Mouse (Mus musculus) hindbrain, embryonic 16.5 days (tissue): ENCODE data around the gene 4930404N11Rik. TPM values are rescaled to one million over a fixed set of nuclear protein-coding genes. Genes with fewer than 3 reads are reported as not detected.
A peak's percentile ranks its signal among the peaks of the same experiment; 100 is the strongest.

ENCODE experiments used
- ATAC-seq: fragments of 200-750 bp; cut with Nextera tagmentation; 2 replicates; pipeline ENCODE4 v1.8.0; 2017; ENCODE audit warnings: moderate TSS enrichment, moderate library complexity
- H3K27ac ChIP-seq: fragments of 300-500 bp; sonication (generic); 2 replicates; pipeline ENCODE4 v1.5.1; 2014; ENCODE audit warnings: low read depth, mild to moderate bottlenecking, control low read depth, low read length, moderate library complexity
- H3K27me3 ChIP-seq: fragments of 300-500 bp; sonication (generic); replicated peaks from 2 replicates; pipeline ENCODE4 v1.6.1; 2014; ENCODE audit warnings: low read length; ENCODE audit not compliant: control insufficient read depth, insufficient read depth
- H3K36me3 ChIP-seq: fragments of 300-500 bp; sonication (generic); 2 replicates; pipeline ENCODE4 v1.6.1; 2014; ENCODE audit warnings: mild to moderate bottlenecking, low read length, moderate library complexity, mixed read lengths; ENCODE audit not compliant: control insufficient read depth, insufficient read depth
- H3K4me1 ChIP-seq: fragments of 300-500 bp; sonication (generic); 2 replicates; pipeline ENCODE4 v1.6.1; 2014; ENCODE audit warnings: low read depth, low read length; ENCODE audit not compliant: control insufficient read depth, insufficient read depth
- H3K4me2 ChIP-seq: fragments of 300-500 bp; sonication (generic); 2 replicates; pipeline ENCODE4 v1.6.1; 2014; ENCODE audit warnings: mild to moderate bottlenecking, low read length, control low read depth, moderate library complexity
- H3K4me3 ChIP-seq: fragments of 300-500 bp; sonication (generic); 2 replicates; pipeline ENCODE4 v1.5.1; 2014; ENCODE audit warnings: mild to moderate bottlenecking, low read length, control low read depth, moderate library complexity
- H3K9ac ChIP-seq: fragments of 300-500 bp; sonication (generic); 2 replicates; pipeline ENCODE4 v1.6.1; 2014; ENCODE audit warnings: low read depth, mild to moderate bottlenecking, control low read depth, low read length, moderate library complexity
- H3K9me3 ChIP-seq: fragments of 300-500 bp; sonication (generic); 2 replicates; pipeline ENCODE4 v1.6.1; 2014; ENCODE audit warnings: mild to moderate bottlenecking, low read length, moderate library complexity; ENCODE audit not compliant: control insufficient read depth
- WGBS: fragments of 180-500 bp; shearing (Covaris S2); extraction: QIAGEN DNeasy Blood & Tissue Kit; methylation state at CpG from one replicate; pipeline ENCODE4 v1.1.7; 2014; 5-methylcytosine and 5-hydroxymethylcytosine counted together
- polyA plus RNA-seq: library from polyadenylated mRNA; unstranded; fragments of >200 nt; fragmentation: Nextera tagmentation; extraction: Ambion mirVana; gene quantifications from 2 replicates; pipeline ENCODE4 v1.2.1, GENCODE M21; 2015

Gene 4930404N11Rik
- polyA plus RNA-seq, 1 experiment from 2014 or later: 0.49 TPM

DNA sequence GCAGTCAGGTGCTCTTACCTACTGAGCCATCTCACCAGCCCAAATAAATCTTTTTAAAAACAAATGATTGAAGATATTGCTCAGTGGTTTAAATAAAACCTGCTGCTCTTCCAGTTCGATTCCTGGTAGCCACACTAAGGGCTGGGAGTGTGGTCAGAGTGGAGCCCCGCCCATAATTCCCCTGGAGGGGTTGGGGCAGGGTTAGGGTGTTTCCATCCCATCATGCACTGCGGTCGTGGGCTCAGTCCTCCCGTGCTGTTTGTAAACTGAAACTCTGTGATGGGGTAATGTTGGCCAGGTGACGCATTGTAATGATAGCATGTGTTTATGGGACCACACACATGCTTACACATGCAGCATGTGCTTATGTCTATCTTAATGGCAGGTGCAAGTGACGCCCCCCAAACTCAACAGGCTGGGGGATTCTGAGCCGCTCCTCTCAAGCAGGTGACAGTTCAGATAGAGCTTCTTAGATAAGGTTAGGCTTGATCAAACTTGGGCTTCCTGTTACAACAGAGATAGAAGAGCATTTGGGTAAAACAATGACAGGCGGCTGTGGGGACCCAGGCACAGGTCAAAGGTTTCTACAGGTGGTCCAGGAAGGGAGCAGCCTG, 13.8 kb downstream of the 4930404N11Rik start:
- no peak overlapping the region for H3K27ac ChIP-seq
- WGBS: 29% methylated on average over 9 of the region's 9 CpGs
- ATAC-seq: no peak
- H3K4me2 ChIP-seq: no peak overlapping the region
- no peak overlapping the region for H3K9ac ChIP-seq
- H3K4me1 ChIP-seq: peaks cover 17% of the 10 kb centered on the region
- H3K27me3 ChIP-seq: peaks cover 6% of the 10 kb centered on the region; the same call in 1 of the 2 replicates
- no peak overlapping the region for H3K4me3 ChIP-seq
- no peaks in the 10 kb centered on the region for H3K9me3 ChIP-seq
- H3K36me3 ChIP-seq: no peaks in the 10 kb centered on the region

DNA sequence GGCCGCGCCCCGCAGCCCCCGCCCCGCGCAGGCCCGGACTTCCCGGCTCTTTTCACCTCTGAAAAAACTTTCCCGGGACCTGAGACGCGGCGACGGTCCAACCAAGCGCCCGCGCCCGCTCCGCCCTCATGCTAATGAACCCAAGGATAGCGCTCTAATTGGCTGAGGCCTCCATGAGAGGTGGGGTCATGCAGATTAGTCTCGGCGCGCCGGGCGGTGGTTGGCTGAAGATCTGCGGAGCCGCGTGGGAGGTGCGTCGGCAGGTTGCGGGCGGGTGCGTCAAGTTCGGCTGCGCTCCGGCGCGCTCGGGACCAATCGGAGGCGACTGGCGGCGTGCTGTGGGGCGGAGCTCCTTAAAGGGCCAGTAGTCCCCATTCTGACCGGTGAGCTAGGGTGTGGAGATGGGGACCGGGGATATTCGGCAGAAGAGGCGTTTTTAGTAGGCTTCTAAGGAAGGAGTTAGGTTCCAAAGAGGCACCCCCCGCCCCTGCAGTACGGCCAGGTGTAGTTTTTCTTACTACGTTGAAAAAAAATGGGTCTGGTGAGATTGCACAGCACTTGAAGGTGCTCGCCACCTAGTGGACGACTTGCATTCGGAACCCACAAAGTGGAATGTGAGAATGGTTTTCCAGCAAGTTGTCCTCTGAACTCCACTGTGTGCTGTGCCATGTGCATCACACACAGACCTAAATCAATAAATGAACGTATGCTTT, 15.1 kb downstream of the 4930404N11Rik start, which contains the start of gene Hmg20b:
Gene Hmg20b, minus strand, starts transcription at position 130 of the 713 bp plus-strand sequence.
- no peaks in the 10 kb centered on the region for H3K36me3 ChIP-seq
- ATAC-seq: peak; percentile 97
- H3K4me3 ChIP-seq: peak within 1 kb of the TSS; percentile 69
- H3K27me3 ChIP-seq: peaks cover 6% of the 10 kb centered on the region; the same call in 1 of the 2 replicates
- H3K9me3 ChIP-seq: no peaks in the 10 kb centered on the region
- peaks cover 17% of the 10 kb centered on the region for H3K4me1 ChIP-seq
- under 1% methylated on average over 54 of the region's 54 CpGs for WGBS
- H3K4me2 ChIP-seq: peak within 1 kb of the TSS; percentile 90
- peak within 1 kb of the TSS; percentile 75 for H3K27ac ChIP-seq
- peak within 1 kb of the TSS; percentile 74 for H3K9ac ChIP-seq

DNA sequence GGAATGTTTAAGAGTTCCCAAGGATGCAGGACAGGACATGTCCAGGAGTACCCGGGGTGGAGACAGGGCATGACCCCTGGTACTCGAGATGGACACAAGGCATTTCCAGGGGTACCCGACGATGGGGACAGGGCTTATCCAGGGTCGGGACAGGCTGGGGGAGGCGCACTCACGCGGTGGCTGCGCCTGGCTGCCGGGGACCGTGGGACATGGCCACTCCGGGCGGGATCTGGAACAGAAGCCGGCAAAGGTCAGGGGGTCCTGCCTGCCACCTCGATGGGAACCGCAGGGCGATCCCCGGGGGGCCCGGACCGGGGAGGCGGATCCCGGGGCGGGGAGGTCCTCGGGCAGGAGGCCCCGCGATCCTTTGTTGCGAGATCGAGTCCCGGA, 15.7 kb downstream of the 4930404N11Rik start:
- no peaks in the 10 kb centered on the region for H3K9me3 ChIP-seq
- peak overlapping the region; percentile 56 for H3K27ac ChIP-seq
- H3K4me2 ChIP-seq: peak overlapping the region; percentile 90
- WGBS: under 1% methylated on average over 27 of the region's 29 CpGs
- no peak; the same call in 1 of the 2 replicates for ATAC-seq
- H3K27me3 ChIP-seq: peaks cover 9% of the 10 kb centered on the region; the same call in 1 of the 2 replicates
- no peaks in the 10 kb centered on the region for H3K36me3 ChIP-seq
- H3K4me3 ChIP-seq: peak overlapping the region; percentile 69
- H3K4me1 ChIP-seq: peaks cover 17% of the 10 kb centered on the region
- peak overlapping the region; percentile 74 for H3K9ac ChIP-seq

DNA sequence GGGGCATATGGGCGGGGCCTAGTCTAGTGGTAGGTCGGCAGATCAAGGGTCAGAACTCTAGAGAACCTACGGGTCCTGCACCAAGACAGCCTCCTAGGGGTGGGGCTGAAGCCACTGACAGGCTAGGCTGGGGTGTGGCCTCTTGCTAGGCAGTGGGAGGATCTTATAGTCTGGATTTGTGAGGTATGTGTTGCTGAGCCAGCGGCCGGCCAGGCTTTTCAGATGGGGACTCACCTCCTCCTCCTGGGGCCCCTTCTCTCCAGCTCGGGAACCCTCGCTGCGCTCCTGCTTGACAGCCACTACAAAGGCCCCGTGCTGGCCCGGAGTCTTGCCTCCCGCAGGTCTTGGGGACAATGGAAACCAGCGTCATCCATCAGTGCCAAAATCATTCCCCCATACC, 16.5 kb downstream of the 4930404N11Rik start:
- ATAC-seq: no peak
- H3K9me3 ChIP-seq: no peaks in the 10 kb centered on the region
- 3% methylated on average over 12 of the region's 12 CpGs for WGBS
- H3K27me3 ChIP-seq: peaks cover 16% of the 10 kb centered on the region
- no peak overlapping the region for H3K4me3 ChIP-seq
- H3K36me3 ChIP-seq: no peaks in the 10 kb centered on the region
- no peak overlapping the region for H3K9ac ChIP-seq
- H3K4me1 ChIP-seq: peaks cover 17% of the 10 kb centered on the region
- H3K27ac ChIP-seq: no peak overlapping the region
- H3K4me2 ChIP-seq: peak overlapping the region; percentile 90

DNA sequence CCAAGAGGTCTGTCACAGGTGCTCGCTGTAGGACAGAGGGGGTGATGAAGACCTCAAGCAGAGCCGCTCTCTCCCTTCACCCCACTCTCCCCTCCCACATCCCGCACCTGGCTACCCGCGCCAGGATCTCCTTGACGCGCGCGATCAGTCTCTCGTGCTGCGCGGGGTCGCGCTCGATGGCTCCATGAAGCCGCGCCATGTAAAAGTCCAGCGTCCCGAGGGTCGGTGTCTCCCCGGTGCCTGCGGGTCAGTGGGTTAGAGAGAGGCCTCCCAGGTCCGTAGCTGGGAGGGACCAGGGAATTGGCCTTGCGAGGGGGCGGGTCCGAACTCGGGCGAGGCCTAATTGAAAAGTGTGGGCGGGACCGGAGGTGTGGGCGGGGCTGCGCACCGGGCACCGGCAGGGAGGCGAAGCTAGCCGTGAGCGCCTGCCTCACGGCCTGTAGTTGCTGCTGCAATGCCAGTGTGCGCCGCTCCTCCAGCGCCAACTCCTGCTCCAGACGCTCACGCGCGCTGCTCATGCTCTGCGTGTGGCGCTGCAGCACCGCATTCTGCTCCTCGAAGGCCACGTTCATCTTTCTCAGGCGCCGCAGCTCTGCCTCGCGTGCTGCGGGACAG, 19.1 kb downstream of the 4930404N11Rik start:
- ATAC-seq: peak; percentile 21; the same call in 1 of the 2 replicates
- Histone ChIP-seq H3K4me2 (peak overlapping the region; percentile 69), H3K27ac (peak overlapping the region; percentile 13; the same call in 1 of the 2 replicates), H3K4me1 (peaks cover 24% of the 10 kb centered on the region), H3K9ac (peak overlapping the region; percentile 63), H3K36me3 (no peaks in the 10 kb centered on the region), H3K9me3 (no peaks in the 10 kb centered on the region), H3K27me3 (peaks cover 37% of the 10 kb centered on the region), H3K4me3 (peak overlapping the region; percentile 41)
- 11% methylated on average over 55 of the region's 55 CpGs for WGBS

DNA sequence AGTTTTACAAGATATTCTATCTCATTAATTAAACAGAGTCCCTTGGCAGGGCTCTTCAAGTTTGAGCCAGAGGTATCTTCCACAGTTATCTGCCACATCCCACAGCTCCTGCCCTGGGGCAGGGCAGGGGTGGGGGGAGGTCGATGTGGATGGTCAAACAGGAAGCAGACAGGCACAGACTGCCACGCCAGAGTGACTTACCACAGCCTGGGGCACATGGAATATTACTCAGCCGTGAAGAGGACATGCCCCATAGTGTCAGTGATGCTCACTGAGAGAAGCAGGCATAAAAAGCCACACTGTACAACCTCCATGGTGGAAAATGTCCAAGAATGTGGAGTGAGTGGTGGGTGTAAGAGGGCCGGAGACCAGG, 20.5 kb downstream of the 4930404N11Rik start:
- Histone ChIP-seq H3K4me1 (peaks cover 22% of the 10 kb centered on the region), H3K4me2 (no peak overlapping the region), H3K9ac (no peak overlapping the region), H3K4me3 (no peak overlapping the region), H3K27me3 (peaks cover 46% of the 10 kb centered on the region), H3K27ac (no peak overlapping the region), H3K9me3 (no peaks in the 10 kb centered on the region), H3K36me3 (no peaks in the 10 kb centered on the region)
- WGBS: 86% methylated on average over 4 of the region's 4 CpGs
- no peak for ATAC-seq

DNA sequence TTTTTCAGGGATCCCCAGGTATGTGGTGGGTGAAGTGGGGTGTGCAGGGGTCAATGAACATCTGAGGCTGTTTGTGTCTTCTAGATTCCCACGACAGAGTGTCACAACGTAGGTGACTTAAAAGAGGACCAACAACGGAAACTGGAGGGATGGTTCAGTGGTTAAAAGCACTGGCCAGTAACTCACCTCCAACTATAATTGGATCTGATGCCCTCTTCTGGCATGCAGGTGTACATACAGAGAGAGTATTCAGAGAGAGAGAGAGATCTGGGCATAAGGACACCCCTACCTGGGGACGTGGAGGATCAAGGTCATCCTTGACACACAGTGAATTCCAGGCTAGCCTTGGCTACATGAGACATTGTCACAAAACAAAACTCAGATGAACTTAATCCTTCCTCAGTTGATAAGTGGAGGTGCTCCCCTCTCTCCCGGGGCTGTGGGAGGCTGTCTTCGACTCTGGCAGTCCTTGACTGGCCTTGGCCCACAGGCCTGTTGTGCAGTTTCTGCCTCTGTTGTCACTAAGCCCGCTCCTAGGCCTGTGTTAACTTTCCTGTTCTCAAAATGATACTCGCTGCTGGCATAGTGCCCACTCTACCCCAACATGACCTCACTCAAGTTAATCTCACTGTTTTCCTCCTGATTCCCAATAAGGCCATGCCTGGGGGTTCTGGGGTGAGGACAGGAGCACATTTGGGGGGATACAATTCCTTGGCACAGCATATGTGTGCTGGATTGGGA, 21.0 kb downstream of the 4930404N11Rik start:
- H3K4me3 ChIP-seq: no peak overlapping the region
- no peaks in the 10 kb centered on the region for H3K9me3 ChIP-seq
- H3K27me3 ChIP-seq: peaks cover 46% of the 10 kb centered on the region
- no peaks in the 10 kb centered on the region for H3K36me3 ChIP-seq
- no peak overlapping the region for H3K9ac ChIP-seq
- H3K27ac ChIP-seq: no peak overlapping the region
- peaks cover 18% of the 10 kb centered on the region for H3K4me1 ChIP-seq
- H3K4me2 ChIP-seq: no peak overlapping the region
- no peak for ATAC-seq
- WGBS: 57% methylated on average over 8 of the region's 8 CpGs

DNA sequence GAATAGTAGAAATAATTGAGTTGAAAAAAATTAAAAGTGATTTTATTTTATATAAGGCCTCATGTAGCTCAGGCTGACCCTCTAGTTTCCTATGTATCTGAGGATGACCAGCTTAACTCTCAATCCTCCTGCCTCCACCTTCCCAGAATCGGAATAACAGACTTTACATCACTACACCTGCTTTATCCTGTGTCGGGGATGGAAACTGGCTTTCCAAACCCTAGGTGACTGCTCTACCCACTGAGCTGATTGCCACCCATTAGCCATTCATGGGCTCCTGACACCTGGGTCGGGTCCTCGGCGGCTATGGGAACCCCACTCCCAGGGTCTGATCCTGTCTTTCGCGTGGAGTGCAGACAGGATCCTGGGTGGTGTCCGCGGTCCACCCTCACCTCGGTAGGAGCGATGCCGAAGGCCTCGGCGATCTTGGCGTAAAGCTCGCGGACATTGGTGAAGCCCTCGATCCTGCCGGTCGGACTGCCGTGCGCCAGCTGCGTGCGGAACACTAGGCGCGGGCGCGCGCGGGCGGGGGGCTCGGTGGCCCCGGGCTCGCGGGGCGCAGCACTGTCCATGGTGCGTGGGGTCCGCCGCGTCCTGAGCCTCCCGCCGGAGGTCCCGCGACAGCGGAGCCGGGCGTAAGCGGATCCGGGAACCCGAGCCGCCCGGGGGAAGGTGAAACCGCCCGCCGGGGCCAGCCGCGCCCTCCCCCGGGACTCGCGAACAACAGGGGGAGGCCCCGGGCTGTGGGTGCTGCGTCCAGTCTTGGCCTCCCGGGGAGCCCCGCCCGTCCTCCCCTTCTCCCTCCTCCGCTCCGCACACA, 22.7 kb downstream of the 4930404N11Rik start, which contains the start of gene Gipc3:
Gene Gipc3, minus strand, starts transcription at position 581 of the 820 bp plus-strand sequence.
- Histone ChIP-seq H3K9me3 (no peaks in the 10 kb centered on the region), H3K4me2 (peak within 1 kb of the TSS; percentile 60), H3K4me3 (peak within 1 kb of the TSS; percentile 37), H3K4me1 (peaks cover 14% of the 10 kb centered on the region), H3K27me3 (peaks cover 44% of the 10 kb centered on the region), H3K27ac (no peak within 1 kb of the TSS), H3K9ac (peak within 1 kb of the TSS; percentile 61), H3K36me3 (no peaks in the 10 kb centered on the region)
- WGBS: 5% methylated on average over 56 of the region's 67 CpGs
- no peak for ATAC-seq
